Mouse (Mus musculus) induced T-regulatory cell, adult 2 months (primary cell): ENCODE results near the gene Ddx60.
"Not testable (repeated sequence)": the region's sequence is repeated elsewhere in the genome, so short reads cannot be mapped to it uniquely, and the experiment has no call there.

ENCODE experiments used
- DNase-seq: peaks from one replicate; pipeline ENCODE4 v3.0.0-alpha.2; 2012; ENCODE audit warnings: low read depth

Gene Ddx60

GRCm38 (mm10) chr8:61927777-61928494 lies at the start of gene Ddx60:
Gene Ddx60, plus strand, starts transcription at chr8:61928087.
- peak; percentile 87 for DNase-seq

DNA sequence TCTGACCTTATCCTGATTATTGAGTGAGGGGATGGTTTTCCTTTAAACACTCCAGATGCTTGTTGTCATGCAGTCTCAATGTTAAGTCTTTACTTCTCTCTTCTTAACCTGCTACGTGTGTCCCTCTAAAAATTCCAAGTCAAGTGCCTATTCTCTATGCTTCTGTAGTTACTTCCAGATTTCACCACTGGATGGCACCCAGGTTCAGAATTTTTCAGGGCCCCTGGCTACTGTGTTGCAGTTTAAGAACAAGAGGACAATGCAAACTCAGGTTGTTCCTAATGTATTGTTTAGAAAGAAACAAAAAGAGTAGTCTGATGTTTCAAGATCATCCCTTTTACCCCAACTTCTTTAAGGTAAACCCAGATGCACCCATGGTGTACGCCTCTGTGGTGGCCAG lies 33.8 kb upstream of the Ddx60 start:
- DNase-seq = peak; percentile 24

GRCm38 (mm10) chr8:61896742-61897141 lies 31.1 kb upstream of the Ddx60 start:
- no peak for DNase-seq

GRCm38 (mm10) chr8:61897402-61897801 lies 30.5 kb upstream of the Ddx60 start:
- DNase-seq = no peak

DNA sequence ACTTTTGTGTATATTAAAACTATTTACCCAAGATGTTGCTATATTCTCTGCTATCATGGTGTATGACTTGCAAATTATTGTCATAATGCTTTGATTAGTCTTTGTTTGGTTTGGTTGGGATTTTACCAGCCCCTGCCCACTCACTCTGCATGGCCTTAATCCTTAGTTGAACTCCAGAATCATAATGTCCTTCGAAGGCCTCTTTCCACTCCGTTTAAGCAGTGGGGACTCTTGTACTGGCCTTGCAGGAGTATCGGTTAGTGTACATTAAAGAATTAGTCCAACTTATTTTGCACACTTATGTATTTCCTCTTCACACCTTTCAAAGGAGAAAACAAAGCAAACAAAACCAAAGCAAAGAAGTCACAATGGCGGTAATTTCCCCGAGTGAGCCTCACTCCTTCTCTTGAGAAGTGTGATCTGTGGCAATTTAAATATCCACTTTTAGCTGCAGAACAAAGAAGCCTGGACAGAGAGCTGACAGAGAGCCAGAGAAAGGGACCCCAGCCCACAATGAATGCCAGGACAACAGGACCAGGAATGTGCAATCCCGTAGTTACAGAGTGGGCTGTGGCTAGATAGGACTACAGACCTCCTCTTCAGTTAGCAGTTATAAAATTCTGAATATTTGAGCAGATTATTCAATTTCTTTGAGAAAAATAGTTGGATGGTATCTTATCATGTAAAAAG lies 26.7 kb upstream of the Ddx60 start:
- no peak for DNase-seq

- DNase-seq = no peak
Observed at GRCm38 (mm10) chr8:61902521-61902920, 25.4 kb upstream of the Ddx60 start, which contains the start of gene Palld. Gene Palld, minus strand, starts transcription at chr8:61902690.

DNA sequence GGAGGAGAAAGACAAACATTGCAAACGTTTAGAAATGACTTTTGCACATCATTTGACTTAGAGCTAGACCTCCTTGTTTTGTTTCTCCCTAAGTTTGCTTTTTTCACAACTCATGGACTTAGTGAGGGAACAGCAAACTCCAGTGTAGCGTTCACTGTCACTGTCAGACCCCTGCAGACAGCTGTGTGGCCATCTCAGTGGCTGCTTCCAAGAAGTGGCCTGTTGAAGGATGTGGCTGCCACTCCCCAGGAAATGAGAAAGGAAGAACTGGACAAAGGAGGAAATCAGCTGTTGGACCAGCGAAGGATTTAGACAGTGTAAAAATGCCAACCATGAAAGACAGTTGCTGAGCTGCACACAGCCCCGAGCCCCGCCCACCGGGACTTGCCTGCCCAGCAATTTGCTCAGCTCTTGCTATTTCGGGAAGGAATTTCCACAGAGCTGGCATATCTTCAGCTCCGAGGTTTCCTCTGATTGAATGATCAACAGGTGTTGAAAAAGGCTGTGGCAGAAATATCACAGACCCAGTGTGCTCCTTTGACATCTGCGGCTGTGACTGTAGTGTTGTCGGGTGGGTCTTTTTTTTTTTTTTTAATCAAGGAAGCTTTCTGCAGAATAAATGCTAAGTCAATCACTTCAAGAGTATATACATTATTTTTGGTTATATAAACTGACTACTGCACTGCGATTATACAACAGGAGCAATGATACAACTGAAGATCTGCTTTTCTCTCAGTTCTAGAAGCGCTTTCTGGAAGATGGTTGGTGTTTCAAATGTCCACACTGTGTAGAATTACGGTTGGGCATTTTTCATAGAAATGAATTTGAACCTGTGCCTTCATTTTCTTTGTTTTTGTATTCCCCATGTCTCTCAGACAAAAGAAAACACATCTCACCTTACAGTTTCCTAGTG lies 19.3 kb upstream of the Ddx60 start:
- DNase-seq = no peak

DNA sequence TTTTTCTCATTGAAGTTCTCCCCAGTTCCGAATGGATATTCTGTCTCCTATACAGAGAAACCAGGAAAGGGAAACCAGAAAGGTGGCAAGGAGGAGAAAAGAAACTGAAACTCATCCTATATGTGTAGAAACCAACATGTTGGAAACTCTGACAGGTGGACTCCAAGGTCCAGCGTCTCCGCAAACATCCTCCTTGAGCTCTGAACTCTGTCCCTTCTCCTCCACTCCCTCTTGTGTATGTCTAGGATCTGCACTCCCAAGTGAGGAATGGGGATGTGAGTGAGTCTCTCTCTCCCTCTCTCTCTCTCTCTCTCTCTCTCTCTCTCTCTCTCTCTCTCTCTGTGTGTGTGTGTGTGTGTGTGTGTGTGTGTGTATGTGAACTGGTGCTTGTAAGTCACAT lies 18.6 kb upstream of the Ddx60 start:
- DNase-seq = no peak

DNA sequence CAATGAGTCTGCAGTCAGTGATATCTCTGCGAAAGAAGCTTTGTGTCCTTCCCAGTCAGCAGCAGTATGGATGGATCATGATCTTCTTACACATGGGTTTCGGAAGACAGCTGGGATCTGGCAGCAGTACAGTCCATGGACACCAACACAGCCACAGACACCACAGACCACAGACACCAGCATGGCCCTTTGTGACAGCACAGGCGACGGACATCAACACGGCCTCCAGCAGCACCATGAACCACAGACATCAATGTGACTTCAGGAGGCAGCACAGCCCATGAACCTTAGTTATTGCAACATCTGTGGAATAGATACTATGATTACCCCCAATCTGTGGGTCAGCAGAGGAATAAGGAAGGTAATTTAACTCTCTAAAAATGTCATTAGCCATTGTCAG lies 15.1 kb upstream of the Ddx60 start:
- DNase-seq = no peak

- DNase-seq = no peak
Observed at GRCm38 (mm10) chr8:61913957-61914356, 13.9 kb upstream of the Ddx60 start.

DNA sequence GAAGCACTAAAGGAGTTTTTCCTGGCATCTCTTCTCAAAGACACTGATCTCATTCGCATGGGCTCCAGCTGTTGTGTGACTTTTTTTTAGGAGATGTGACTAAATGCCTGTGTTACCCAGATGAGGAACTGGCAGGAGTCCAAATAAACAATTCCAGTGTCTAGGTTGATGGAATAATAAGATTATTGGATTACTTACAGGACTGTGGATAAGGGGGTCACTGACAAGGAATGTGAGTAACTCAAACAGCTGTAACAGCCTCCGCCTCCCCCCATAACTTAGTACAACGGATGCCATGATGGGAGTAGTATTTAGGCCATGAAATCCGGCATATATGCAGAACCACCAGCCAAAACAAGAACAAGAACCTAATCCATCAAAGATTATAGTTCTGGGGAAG lies 10.6 kb upstream of the Ddx60 start:
- no peak for DNase-seq

- DNase-seq = no peak
Observed at GRCm38 (mm10) chr8:61919145-61919788, 8.6 kb upstream of the Ddx60 start.

- no peak for DNase-seq
Observed at GRCm38 (mm10) chr8:61920389-61920788, 7.5 kb upstream of the Ddx60 start.

DNA sequence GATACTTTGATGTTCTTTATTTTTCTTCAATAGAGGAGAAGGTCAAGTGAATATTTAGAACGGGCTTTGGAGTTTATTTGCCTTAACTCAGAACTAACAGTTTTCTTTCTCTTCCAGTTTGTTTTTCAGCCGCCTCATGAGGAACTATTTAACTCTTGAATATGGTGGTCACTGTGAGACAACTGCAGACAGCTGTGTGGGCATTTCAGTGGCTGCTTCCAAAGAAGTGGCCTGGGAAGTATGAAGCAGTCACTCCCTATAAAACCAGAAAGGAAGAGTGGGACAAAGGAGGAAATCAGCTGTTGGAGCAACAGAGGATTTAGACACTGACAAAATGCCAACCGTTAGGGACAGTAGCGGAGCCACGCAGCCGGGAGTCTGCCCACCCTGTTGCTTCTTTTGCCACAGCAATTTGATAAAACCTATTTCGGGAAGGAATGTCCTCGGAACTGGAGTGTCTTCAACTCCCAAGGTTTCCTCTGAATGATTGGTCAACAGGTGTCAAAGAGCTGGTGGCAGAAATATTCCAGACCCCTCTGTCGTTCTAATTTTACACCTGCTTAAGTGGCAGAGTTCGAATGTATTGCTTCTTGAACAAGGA lies 6.3 kb upstream of the Ddx60 start:
- DNase-seq = no peak

- DNase-seq = no peak
Observed at GRCm38 (mm10) chr8:61924518-61924917, 3.4 kb upstream of the Ddx60 start.

DNA sequence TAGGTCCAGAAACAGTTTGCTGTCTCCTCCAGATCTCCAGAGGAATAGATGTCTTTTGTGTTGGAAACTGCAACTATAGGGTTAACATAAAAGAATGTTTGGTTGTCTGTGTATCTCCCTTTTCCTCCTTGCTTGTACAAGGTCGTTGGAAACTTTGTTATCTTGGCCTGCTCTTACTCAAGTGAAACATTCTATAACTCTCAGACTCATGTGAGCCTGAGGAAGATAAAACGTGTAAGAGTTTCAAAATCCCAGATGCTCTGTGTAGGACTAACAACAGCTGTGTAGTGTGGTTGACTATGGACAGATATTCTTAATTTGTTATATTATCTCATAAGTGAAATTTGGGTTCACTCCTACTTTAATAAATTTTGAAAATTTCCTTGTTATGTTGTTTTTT lies 5.4 kb downstream of the Ddx60 start:
- DNase-seq = no peak

DNA sequence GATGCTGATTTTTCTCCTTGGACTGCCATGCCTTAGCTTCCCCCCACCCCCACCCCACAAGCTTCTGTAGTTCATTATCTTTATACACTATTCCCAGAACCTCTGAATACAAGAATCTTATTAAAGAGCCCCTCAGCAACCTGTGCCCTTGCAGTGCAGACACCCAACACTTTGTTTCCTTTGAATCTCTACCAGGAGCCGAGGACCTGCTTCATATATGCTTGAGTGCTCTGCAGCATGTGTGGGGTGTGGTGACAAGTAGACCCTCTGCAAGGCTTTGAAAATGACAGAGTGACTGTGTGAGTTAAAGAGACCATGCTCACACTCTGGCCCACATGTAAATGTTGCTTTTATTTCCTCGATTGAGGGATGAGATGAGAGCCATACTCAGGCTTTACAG lies 9.7 kb downstream of the Ddx60 start:
- no peak for DNase-seq

GRCm38 (mm10) chr8:61964591-61965375 lies 36.9 kb downstream of the Ddx60 start:
- not testable (repeated sequence) for DNase-seq

GRCm38 (mm10) chr8:61969581-61969980 lies 41.7 kb downstream of the Ddx60 start:
- DNase-seq = no peak

DNA sequence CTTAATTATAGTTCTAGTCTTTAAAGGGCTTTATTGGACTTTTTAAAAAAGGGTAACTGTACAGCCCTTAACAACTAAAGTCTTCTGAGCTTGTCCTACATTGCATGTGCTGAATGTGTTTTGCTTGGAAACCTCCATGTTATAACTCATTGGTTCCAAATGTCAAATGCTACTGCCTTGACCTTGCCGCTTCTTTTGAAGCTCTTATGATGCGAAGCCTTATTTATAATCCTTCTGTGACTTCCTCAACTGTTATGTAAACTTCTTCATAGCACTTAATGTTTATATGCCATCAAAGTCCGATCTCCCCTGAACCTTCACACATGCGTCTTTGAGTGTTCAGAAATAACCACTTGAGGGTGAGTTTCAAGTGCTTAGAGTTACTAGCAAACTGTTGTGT lies 57.1 kb downstream of the Ddx60 start:
- no peak for DNase-seq
